27 mouse cellular contexts compared by ENCODE assay signal in genomic region chr17:44479491-44479890, GRCm38 (mm10).
"Had no signal": no experiment of that assay in that cellular context is flagged by ENCODE, and none has a peak within 500 bp of the region (broad histone marks: within the 10 kb centered on the region; RNA-seq: fewer than 3 reads in every experiment).

No protein-coding gene starts in this region.

- H3K4me3 ChIP-seq: gastrocnemius, adult 2 months; heart, embryonic 10.5 days; heart, embryonic 12.5 days; hindbrain, embryonic 10.5 days; hindbrain, embryonic 13.5 days; hindbrain, embryonic 15.5 days; intestine, embryonic 15.5 days; layer of hippocampus, adult 2 months; left cerebral cortex, adult 2 months; limb, embryonic 10.5 days; limb, embryonic 12.5 days; liver, embryonic 13.5 days; liver, embryonic 15.5 days had no signal

- H3K9me3 ChIP-seq: heart, embryonic 10.5 days; heart, embryonic 12.5 days; hindbrain, embryonic 10.5 days; hindbrain, embryonic 13.5 days; hindbrain, embryonic 15.5 days; intestine, embryonic 15.5 days; limb, embryonic 10.5 days; limb, embryonic 12.5 days; liver, embryonic 13.5 days; liver, embryonic 15.5 days had no signal

- DNase-seq: gastrocnemius, adult 2 months; gastrocnemius, postnatal 10 days; gastrocnemius, postnatal 25 days; heart, adult 18-20 months; heart, postnatal 10 days; heart, postnatal 4 days; kidney, adult 18-20 months; kidney, adult 8-10 months; kidney, postnatal 10 days; kidney, postnatal 25 days; liver; liver, embryonic 13.5 days; liver, postnatal 0 days had no signal

- ATAC-seq: inflammation-experienced regulatory T-cells, adult 6 months; intestine, embryonic 15.5 days; intestine, postnatal 0 days; liver, postnatal 0 days had no signal

- H3K9ac ChIP-seq: heart, embryonic 12.5 days; hindbrain, embryonic 13.5 days; hindbrain, embryonic 15.5 days; intestine, embryonic 15.5 days; limb, embryonic 12.5 days; liver, embryonic 13.5 days; liver, embryonic 15.5 days; liver, postnatal 0 days had no signal

- H3K27ac ChIP-seq: gastrocnemius, adult 2 months; heart, embryonic 10.5 days; hindbrain, embryonic 10.5 days; hindbrain, embryonic 13.5 days; hindbrain, embryonic 15.5 days; intestine, embryonic 15.5 days; layer of hippocampus, adult 2 months; left cerebral cortex, adult 2 months; limb, embryonic 10.5 days; limb, embryonic 12.5 days; liver, embryonic 13.5 days; liver, embryonic 15.5 days had no signal

- H3K27me3 ChIP-seq: heart, embryonic 12.5 days; hindbrain, embryonic 13.5 days; hindbrain, embryonic 15.5 days; intestine, embryonic 15.5 days; liver, embryonic 13.5 days; liver, embryonic 15.5 days had no signal

- H3K36me3 ChIP-seq: heart, embryonic 10.5 days; heart, embryonic 12.5 days; hindbrain, embryonic 10.5 days; hindbrain, embryonic 13.5 days; hindbrain, embryonic 15.5 days; intestine, embryonic 15.5 days; limb, embryonic 10.5 days; limb, embryonic 12.5 days; liver, embryonic 13.5 days; liver, embryonic 15.5 days had no signal

- H3K4me1 ChIP-seq: heart, embryonic 10.5 days; heart, embryonic 12.5 days; hindbrain, embryonic 13.5 days; hindbrain, embryonic 15.5 days; intestine, embryonic 15.5 days; liver, embryonic 13.5 days; liver, embryonic 15.5 days had no signal

- H3K4me2 ChIP-seq: heart, embryonic 12.5 days; hindbrain, embryonic 13.5 days; hindbrain, embryonic 15.5 days; intestine, embryonic 15.5 days; limb, embryonic 12.5 days; liver, embryonic 11.5 days; liver, embryonic 13.5 days; liver, embryonic 15.5 days had no signal
